Mouse (Mus musculus) limb, embryonic 11.5 days (tissue): Measurements from ENCODE around the gene Dynlt1a. TPM values are rescaled to one million over a fixed set of nuclear protein-coding genes. Genes with fewer than 3 reads are reported as not detected.
"Not testable (repeated sequence)": the region's sequence is repeated elsewhere in the genome, so short reads cannot be mapped to it uniquely, and the experiment has no call there.

Experiments
- ATAC-seq: fragments of 200-750 bp; cut with Nextera tagmentation; 2 replicates; pipeline ENCODE4 v1.8.0; 2017; ENCODE audit warnings: low read depth; ENCODE audit not compliant: insufficient number of reproducible peaks, low FRiP score, low TSS enrichment
- DNase-seq: peaks from one replicate; pipeline ENCODE4 v3.0.0-alpha.2; 2015; ENCODE audit warnings: low spot score
- H3K27ac ChIP-seq: fragments of 300-500 bp; sonication (generic); replicated peaks from 2 replicates; pipeline ENCODE4 v1.5.1; 2014; ENCODE audit warnings: low read depth, mild to moderate bottlenecking, low read length
- H3K27me3 ChIP-seq: fragments of 300-500 bp; sonication (generic); 2 replicates; pipeline ENCODE4 v1.6.1; 2014; ENCODE audit warnings: mild to moderate bottlenecking, low read length, mixed read lengths; ENCODE audit not compliant: control insufficient read depth, insufficient read depth
- H3K36me3 ChIP-seq: fragments of 300-500 bp; sonication (generic); 2 replicates; pipeline ENCODE4 v1.6.1; 2014; ENCODE audit warnings: mild to moderate bottlenecking, low read length, moderate library complexity, mixed read lengths; ENCODE audit not compliant: control insufficient read depth, insufficient read depth
- H3K4me1 ChIP-seq: fragments of 300-500 bp; sonication (generic); 2 replicates; pipeline ENCODE4 v1.6.1; 2014; ENCODE audit warnings: low read length, mixed read lengths; ENCODE audit not compliant: control insufficient read depth, insufficient read depth
- H3K4me2 ChIP-seq: fragments of 300-500 bp; sonication (generic); 2 replicates; pipeline ENCODE4 v1.6.1; 2014; ENCODE audit warnings: low read depth, mild to moderate bottlenecking, moderate library complexity; ENCODE audit not compliant: severe bottlenecking
- H3K4me3 ChIP-seq: fragments of 300-500 bp; sonication (generic); 2 replicates; pipeline ENCODE4 v1.5.1; 2014; ENCODE audit warnings: low read depth, low read length
- H3K9ac ChIP-seq: fragments of 300-500 bp; sonication (generic); 2 replicates; pipeline ENCODE4 v1.6.1; 2014; ENCODE audit warnings: mild to moderate bottlenecking, low read length
- H3K9me3 ChIP-seq: fragments of 300-500 bp; sonication (generic); 2 replicates; pipeline ENCODE4 v1.6.1; 2016; ENCODE audit warnings: low read length; ENCODE audit not compliant: control insufficient read depth
- WGBS: fragments of 180-500 bp; shearing (Covaris S2); extraction: QIAGEN DNeasy Blood & Tissue Kit; methylation state at CpG from one replicate; pipeline ENCODE4 v1.1.7; 2014; 5-methylcytosine and 5-hydroxymethylcytosine counted together
- polyA plus RNA-seq: library from polyadenylated mRNA; unstranded; fragments of >200 nt; fragmentation: Nextera tagmentation; extraction: Ambion mirVana; gene quantifications from 2 replicates; pipeline ENCODE4 v1.2.1, GENCODE M21; 2014

Gene Dynlt1a
- polyA plus RNA-seq, 1 experiment from 2014 or later: 25.6 TPM

GRCm38 (mm10) chr17:6304891-6305290, 12.4 kb downstream of the Dynlt1a start:
- H3K4me1 ChIP-seq, H3K4me3 ChIP-seq, H3K36me3 ChIP-seq, ATAC-seq, H3K27me3 ChIP-seq, H3K27ac ChIP-seq, DNase-seq, H3K9ac ChIP-seq, H3K9me3 ChIP-seq, H3K4me2 ChIP-seq: not testable (repeated sequence)
- WGBS: 93% methylated on average over 5 of the region's 6 CpGs

- not testable (repeated sequence) for H3K4me1 ChIP-seq, H3K4me2 ChIP-seq, ATAC-seq, H3K9me3 ChIP-seq, H3K27me3 ChIP-seq, H3K27ac ChIP-seq, H3K36me3 ChIP-seq, H3K4me3 ChIP-seq, H3K9ac ChIP-seq, DNase-seq
- WGBS: 58% methylated on average over 5 of the region's 12 CpGs
Measured at GRCm38 (mm10) chr17:6300190-6300863, 17.0 kb downstream of the Dynlt1a start.

GRCm38 (mm10) chr17:6297060-6297795, 20.1 kb downstream of the Dynlt1a start:
- WGBS: 94% methylated on average over 9 of the region's 15 CpGs
- not testable (repeated sequence) for H3K27me3 ChIP-seq, H3K9ac ChIP-seq, DNase-seq, H3K9me3 ChIP-seq, H3K4me2 ChIP-seq, H3K4me1 ChIP-seq, ATAC-seq, H3K4me3 ChIP-seq, H3K27ac ChIP-seq, H3K36me3 ChIP-seq

- not testable (repeated sequence) for H3K9me3 ChIP-seq, H3K27me3 ChIP-seq, DNase-seq, H3K36me3 ChIP-seq, H3K4me3 ChIP-seq, H3K4me2 ChIP-seq, H3K4me1 ChIP-seq, H3K27ac ChIP-seq, H3K9ac ChIP-seq, ATAC-seq
- WGBS: no CpG with 5 or more reads among the region's 5 CpGs
Measured at GRCm38 (mm10) chr17:6293882-6294281, 23.4 kb downstream of the Dynlt1a start.

- not testable (repeated sequence) for H3K4me3 ChIP-seq, H3K9me3 ChIP-seq, ATAC-seq, H3K9ac ChIP-seq, H3K4me2 ChIP-seq, DNase-seq, H3K4me1 ChIP-seq, H3K27ac ChIP-seq, H3K36me3 ChIP-seq, H3K27me3 ChIP-seq
- 90% methylated on average over 9 of the region's 12 CpGs for WGBS
Measured at GRCm38 (mm10) chr17:6289045-6289444, 28.3 kb downstream of the Dynlt1a start.

- not testable (repeated sequence) for H3K4me3 ChIP-seq, H3K27me3 ChIP-seq, H3K36me3 ChIP-seq, H3K4me2 ChIP-seq, ATAC-seq, DNase-seq, H3K27ac ChIP-seq, H3K9me3 ChIP-seq, H3K9ac ChIP-seq, H3K4me1 ChIP-seq
- 94% methylated on average over 5 of the region's 5 CpGs for WGBS
Measured at GRCm38 (mm10) chr17:6286169-6286568, 31.1 kb downstream of the Dynlt1a start.

- not testable (repeated sequence) for H3K4me3 ChIP-seq, H3K4me2 ChIP-seq, DNase-seq, H3K9ac ChIP-seq, H3K27me3 ChIP-seq, H3K9me3 ChIP-seq, H3K36me3 ChIP-seq, ATAC-seq, H3K4me1 ChIP-seq, H3K27ac ChIP-seq
- whole genome bisulfite sequencing: 90% methylated on average over 7 of the region's 10 CpGs
Measured at GRCm38 (mm10) chr17:6283137-6283536, 34.2 kb downstream of the Dynlt1a start.

GRCm38 (mm10) chr17:6280513-6280912, 36.8 kb downstream of the Dynlt1a start:
- not testable (repeated sequence) for H3K4me1 ChIP-seq, H3K9ac ChIP-seq, H3K4me2 ChIP-seq, H3K36me3 ChIP-seq, DNase-seq, H3K4me3 ChIP-seq, H3K27me3 ChIP-seq, H3K9me3 ChIP-seq, ATAC-seq, H3K27ac ChIP-seq
- 95% methylated on average over 18 of the region's 19 CpGs for WGBS
